Mouse (Mus musculus): ENCODE measurements around the gene Ski. TPM values are rescaled to one million over a fixed set of nuclear protein-coding genes. Genes with fewer than 3 reads are reported as not detected.

Ski gene
- total RNA-seq, 2 experiments from 2014 or later = 115 to 128 TPM

- no peak for DNase-seq (ENCODE audit: low spot score in 2 of 2)
Observed at GRCm38 (mm10) chr4:155133658-155134417, 88.6 kb downstream of the Ski start.

DNA sequence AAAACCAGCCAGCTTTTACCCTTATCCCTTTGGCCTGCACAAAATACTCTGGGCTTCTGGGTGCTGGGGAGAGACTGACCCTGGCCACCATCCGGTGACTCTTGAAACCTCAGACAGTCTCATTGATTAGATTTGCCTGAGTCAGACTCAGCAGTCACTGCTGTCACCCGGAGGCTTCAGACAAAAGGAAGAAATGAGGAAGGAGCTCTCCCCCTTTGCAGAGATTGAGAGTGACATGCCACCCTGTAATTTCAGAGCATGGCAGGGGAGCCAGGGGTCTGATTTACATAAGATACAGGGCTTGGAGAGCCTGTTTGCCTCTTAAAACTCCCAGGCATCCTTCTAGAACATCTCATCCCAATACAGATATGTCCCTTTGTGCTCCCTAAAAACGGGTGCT is 89.2 kb downstream of the Ski start:
- no peak for DNase-seq (ENCODE audit: low spot score in 2 of 2)

DNA sequence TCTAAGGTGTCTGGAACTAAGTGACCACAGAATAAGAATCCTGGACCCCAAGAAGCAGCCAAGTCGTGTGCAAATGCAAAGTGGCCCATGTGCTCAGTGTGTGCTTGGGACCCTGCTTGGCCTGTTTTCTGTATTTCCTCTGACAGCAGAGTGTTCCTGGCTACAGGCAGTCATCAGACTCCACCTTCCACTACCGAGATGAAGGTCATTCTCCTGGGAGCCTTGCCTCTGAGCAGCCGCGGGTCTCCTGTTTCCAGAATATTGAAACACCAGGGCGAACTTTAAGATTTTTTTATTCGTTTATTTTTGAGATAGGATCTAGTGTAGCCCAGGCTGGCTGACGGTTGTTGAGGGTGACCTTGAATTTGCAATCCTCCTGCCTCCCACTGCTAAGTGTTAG is 91.8 kb downstream of the Ski start:
- no peak for DNase-seq (ENCODE audit: low spot score in 2 of 2)

- DNase-seq (ENCODE audit: low spot score in 2 of 2) = peak; percentile 92 to 93
Observed at GRCm38 (mm10) chr4:155129996-155130395, 92.4 kb downstream of the Ski start.

DNA sequence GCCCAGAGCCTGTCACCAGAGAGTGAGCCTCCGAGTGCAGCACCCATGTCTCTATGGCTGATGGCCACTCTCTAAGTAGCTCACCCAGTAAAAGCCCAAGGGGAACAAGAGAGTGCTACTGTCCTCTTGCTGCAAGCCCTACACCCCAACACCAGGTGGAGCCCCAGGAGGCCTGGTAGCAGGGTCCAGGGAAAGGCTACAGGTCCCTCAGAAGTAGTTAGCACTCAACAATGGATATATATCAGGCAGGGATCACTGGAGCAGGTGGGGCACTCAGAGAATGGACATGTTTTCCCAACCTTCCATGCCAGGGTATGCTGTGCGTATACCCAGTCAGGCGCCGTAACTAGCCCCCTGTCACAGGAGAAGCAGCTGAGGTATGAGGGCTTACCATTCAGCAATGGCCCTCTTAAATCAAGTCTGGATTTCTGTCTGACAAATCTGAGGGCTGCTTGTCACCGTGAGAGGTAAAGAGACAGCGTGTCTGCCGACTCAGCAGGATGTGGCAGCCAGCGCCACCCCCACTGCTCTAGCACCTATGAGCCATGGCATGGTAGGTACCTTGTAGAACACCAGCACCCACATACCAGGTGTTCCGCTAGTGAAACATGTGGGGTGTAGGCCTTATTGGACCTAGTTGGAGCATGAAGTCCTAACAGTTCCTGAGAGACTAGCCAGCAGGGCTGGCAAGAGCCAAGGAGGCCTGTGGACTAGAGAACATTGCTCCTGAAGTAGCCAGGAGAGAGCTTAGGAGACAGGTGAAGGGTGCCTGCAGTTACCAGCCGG is 93.1 kb downstream of the Ski start:
- peak; percentile 54 to 60 for DNase-seq (ENCODE audit: low spot score in 2 of 2)

- no peak for DNase-seq (ENCODE audit: low spot score in 2 of 2)
Observed at GRCm38 (mm10) chr4:155128411-155128810, 94.0 kb downstream of the Ski start.

DNA sequence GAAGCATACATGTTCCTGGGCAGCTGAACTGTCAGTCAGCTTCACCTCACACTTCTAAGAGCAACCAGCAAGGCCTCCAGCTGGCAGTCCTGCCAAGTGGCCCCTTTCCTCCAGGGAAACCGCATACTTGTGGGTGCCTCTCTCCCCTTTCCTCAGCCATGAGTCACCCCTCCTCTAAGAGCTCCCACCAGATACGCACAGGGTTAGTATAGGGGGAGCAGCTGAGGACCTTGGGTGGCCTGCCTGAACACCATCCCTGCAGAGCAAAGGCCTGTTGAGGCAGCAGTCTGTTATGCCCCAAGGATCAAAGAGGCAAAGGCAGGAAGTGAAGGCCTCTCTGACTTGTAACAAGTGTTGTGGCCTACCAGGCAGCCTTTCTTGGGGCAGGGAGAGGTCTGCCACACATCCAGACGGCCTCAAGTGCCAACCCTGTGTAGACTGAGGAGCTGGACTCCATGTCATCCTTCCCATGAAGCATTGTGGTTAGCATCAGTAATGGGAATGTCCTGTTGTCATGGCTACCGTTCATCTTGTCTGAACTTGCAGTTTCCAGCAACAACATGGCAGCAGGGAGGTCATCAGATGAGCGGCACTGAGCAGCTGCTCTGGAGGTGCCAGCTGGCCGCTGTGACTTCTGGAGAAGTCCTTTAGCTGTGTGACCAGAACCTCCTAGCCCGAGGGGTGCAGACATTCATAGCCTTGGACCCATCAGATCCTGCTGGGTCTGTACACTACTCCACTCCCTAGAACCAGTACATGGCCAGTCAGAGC is 95.6 kb downstream of the Ski start:
- no peak for DNase-seq (ENCODE audit: low spot score in 2 of 2)

DNA sequence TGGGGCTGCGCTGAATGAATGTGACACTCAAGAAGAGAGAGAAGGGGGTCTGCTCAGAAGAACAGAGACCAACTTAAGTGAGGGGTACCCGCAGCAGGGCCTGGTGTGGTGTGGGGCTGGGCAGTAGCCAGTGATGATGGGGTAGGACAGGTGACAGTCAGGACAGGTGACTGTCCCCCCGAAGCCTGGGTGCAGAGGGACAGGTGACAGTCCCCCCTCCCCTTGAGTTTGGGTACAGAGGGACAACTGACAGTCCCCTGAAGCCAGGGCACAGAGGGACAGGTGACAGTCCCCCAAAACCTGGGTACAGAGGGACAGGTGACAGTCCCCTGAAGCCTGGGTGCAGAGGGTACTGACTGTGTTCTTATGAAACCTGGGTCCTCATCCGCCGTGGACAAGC is 96.2 kb downstream of the Ski start:
- no peak for DNase-seq (ENCODE audit: low spot score in 2 of 2)

GRCm38 (mm10) chr4:155125310-155125709 is 97.1 kb downstream of the Ski start:
- no peak for DNase-seq (ENCODE audit: low spot score in 2 of 2)

- DNase-seq (ENCODE audit: low spot score in 2 of 2) = no peak
Observed at GRCm38 (mm10) chr4:155123868-155124534, 98.4 kb downstream of the Ski start.

DNA sequence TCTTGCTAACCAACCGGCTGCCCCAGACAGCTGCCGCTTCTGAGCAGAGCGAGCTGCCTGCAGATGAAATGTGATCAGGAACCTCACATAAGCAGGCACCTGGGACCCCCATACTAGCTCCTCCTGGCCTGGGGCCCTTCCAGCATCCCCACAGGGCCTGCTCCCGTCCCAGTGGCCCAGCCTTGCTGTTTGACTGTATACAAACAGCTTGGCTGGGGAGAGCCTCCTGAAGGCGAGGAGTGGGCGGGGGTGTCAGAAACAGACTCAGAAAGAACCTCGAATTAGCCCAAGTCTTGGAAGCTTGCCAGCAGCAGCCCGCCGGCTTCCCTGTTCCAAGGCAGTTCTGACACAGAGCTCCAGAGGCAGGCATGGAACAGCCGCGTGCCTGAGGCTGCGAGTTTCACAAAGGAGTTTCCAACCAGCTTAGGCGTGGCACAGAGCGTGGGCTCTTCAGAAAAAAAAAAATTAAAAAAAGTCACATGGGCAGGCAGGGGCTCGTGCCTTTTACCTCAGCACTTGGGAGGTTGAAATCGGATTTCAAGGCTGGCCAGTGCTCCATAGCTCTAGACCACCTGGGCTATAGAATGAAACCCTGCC is 99.8 kb downstream of the Ski start:
- DNase-seq (ENCODE audit: low spot score in 2 of 2) = peak; percentile 97 to 98

DNA sequence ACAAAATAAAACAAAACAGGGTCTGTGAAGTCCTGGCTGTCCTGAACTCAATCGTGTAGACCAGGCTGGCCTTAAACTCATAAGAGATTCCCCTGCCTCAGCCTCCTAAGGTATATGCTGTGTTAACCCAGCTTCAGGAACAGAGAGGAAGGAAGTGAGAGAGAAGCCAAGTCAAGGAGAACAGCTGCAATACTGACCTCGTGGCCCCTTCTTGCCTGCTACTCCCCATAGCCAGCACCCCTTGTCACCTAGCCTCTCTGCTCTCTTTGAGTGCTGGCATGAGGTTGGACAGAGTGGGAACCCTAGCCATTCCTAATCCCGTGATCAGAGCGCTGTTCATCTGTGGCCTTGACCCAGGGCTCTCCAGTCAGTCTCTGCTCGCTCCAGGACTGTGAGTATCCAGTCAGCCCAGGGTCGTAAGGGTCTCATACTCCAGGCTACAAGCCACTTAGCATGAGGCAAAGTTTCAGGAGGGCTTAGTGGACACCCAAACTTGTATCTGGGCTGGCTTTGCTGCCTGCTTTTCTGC is 100.4 kb downstream of the Ski start:
- no peak for DNase-seq (ENCODE audit: low spot score in 2 of 2)

GRCm38 (mm10) chr4:155121222-155121621 is 101.2 kb downstream of the Ski start:
- no peak for DNase-seq (ENCODE audit: low spot score in 2 of 2)

DNA sequence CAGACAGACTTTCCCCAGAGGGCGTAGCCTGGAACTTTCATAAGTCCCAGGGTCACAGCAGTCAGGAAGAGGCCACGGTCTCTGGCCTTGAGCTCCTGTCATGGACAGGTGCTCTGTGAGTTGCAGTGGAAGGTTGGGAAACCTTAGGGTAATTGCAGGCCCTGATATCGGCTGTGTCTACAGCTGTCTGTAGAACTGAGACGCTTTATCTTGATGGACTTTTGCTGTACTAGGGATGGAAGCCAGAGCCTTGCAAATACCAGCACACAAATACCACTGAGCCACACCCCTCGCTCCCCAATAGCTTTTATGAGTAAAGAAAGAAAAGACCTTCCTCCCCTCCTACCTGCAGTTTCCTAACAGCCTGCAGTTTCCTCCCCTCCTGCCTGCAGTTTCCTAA is 101.8 kb downstream of the Ski start:
- DNase-seq (ENCODE audit: low spot score in 2 of 2) = no peak

GRCm38 (mm10) chr4:155120038-155120437 is 102.4 kb downstream of the Ski start:
- no peak for DNase-seq (ENCODE audit: low spot score in 2 of 2)

- DNase-seq (ENCODE audit: low spot score in 2 of 2) = no peak
Observed at GRCm38 (mm10) chr4:155118278-155118677, 104.1 kb downstream of the Ski start.

DNA sequence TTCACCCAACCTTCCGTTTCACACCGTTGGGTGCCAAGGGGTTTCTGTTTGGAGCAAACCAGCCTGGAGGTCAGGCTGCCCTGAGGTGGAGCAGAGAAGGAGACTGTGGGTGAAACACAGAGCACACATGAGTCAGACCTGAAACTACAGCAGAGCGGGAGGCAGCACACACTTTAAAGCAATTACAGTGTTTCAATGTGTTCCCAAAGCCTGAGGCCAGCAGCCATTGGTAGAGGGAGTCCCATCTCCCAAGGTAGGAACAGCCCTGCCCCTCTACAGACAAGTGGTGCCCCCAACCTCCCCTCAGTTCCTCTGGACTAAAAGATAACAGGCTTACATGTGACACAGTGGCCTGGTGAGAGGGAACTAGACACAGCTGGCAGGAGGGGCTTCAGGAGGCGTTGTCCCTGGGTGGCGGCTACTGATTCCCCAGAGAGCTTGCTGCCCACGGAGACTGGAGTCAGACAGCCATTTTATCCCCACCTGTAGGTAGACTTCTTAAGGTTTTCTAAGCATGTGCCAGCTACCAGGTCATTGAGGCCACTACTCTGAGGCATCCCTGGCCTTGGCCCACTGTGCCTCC is 104.9 kb downstream of the Ski start:
- no peak for DNase-seq (ENCODE audit: low spot score in 2 of 2)

GRCm38 (mm10) chr4:155116607-155117006 is 105.8 kb downstream of the Ski start:
- DNase-seq (ENCODE audit: low spot score in 2 of 2) = no peak

DNA sequence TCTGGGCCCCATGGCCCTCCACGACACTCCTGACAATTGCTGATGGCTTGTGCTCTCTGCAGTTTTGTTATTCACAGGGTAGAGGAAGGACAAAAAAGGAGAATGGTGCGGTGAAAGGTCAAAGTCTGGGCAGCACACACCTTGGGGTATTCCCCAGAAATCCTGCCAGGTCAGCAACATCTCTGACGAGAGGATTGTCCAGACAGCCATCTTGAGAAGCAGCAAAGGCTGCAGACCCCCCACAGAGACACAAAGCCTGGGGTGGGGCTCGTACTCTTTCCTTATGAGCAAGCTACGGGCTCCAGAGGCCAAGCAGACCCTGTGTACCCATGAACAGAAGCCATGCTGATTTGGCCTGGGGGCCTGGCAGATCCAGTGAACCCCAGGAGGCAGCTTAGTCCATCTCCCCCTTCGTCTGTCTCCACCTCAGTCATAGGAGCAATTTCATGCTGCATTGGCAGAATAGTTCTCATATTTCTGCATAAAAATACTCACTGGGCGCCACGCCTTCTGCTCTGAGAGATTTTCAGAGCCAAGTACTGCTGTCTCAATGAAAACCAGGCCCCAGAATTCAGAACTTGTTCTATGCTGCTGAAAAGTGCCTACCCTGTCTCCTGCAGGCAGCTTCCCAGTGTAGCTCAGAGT is 108.5 kb downstream of the Ski start:
- DNase-seq (ENCODE audit: low spot score in 2 of 2) = peak; percentile 18 to 27

GRCm38 (mm10) chr4:155109471-155109870 is 112.9 kb downstream of the Ski start:
- no peak for DNase-seq (ENCODE audit: low spot score in 2 of 2)
